Mouse (Mus musculus): ENCODE data around the gene Col23a1. TPM values are rescaled to one million over a fixed set of nuclear protein-coding genes. Genes with fewer than 3 reads are reported as not detected.

Gene Col23a1
- polyA plus RNA-seq, 1 experiment: 4.4 TPM

GRCm38 (mm10) chr11:51473686-51474085, 184.0 kb downstream of the Col23a1 start:
- no peaks in the 10 kb centered on the region for H3K27me3 ChIP-seq (ENCODE audit: control insufficient read depth, insufficient read depth, low read length)
- no peak overlapping the region for H3K4me3 ChIP-seq (ENCODE audit: low read depth, low read length)
- 85% methylated on average over 2 of the region's 2 CpGs for WGBS
- no peaks in the 10 kb centered on the region for H3K4me1 ChIP-seq (ENCODE audit: control insufficient read depth, insufficient read depth, insufficient read length, low read length)
- TF ChIP-seq POLR2A (IDR thresholded peaks at IDR 0.05; ENCODE audit: low read depth, low read length): no peak
- TF ChIP-seq CTCF (IDR thresholded peaks at IDR 0.05; ENCODE audit: extremely low read depth, insufficient read length, insufficient replicate concordance, low read depth, low read length): no peak
- H3K36me3 ChIP-seq (ENCODE audit: control insufficient read depth, insufficient read depth, low read length): no peaks in the 10 kb centered on the region
- no peak overlapping the region for H3K27ac ChIP-seq (ENCODE audit: insufficient read depth, low read depth, low read length)

- H3K4me1 ChIP-seq (ENCODE audit: control insufficient read depth, insufficient read depth, insufficient read length, low read length): no peaks in the 10 kb centered on the region
- H3K27me3 ChIP-seq (ENCODE audit: control insufficient read depth, insufficient read depth, low read length): no peaks in the 10 kb centered on the region; the same call in 1 of the 2 replicates
- no peak for TF ChIP-seq CTCF (IDR thresholded peaks at IDR 0.05; ENCODE audit: extremely low read depth, insufficient read length, insufficient replicate concordance, low read depth, low read length)
- TF ChIP-seq POLR2A (IDR thresholded peaks at IDR 0.05; ENCODE audit: low read depth, low read length): no peak
- no peak overlapping the region for H3K27ac ChIP-seq (ENCODE audit: insufficient read depth, low read depth, low read length)
- no peaks in the 10 kb centered on the region for H3K36me3 ChIP-seq (ENCODE audit: control insufficient read depth, insufficient read depth, low read length)
- no peak overlapping the region for H3K4me3 ChIP-seq (ENCODE audit: low read depth, low read length)
- 58% methylated on average over 4 of the region's 4 CpGs for WGBS
Measured at GRCm38 (mm10) chr11:51476543-51476942, 186.8 kb downstream of the Col23a1 start.

GRCm38 (mm10) chr11:51477571-51477970, 187.9 kb downstream of the Col23a1 start:
- Histone ChIP-seq H3K4me3 (ENCODE audit: low read depth, low read length) (no peak overlapping the region), H3K27me3 (ENCODE audit: control insufficient read depth, insufficient read depth, low read length) (no peaks in the 10 kb centered on the region; the same call in 1 of the 2 replicates), H3K36me3 (ENCODE audit: control insufficient read depth, insufficient read depth, low read length) (no peaks in the 10 kb centered on the region), H3K27ac (ENCODE audit: insufficient read depth, low read depth, low read length) (no peak overlapping the region), H3K4me1 (ENCODE audit: control insufficient read depth, insufficient read depth, insufficient read length, low read length) (no peaks in the 10 kb centered on the region)
- TF ChIP-seq POLR2A (IDR thresholded peaks at IDR 0.05; ENCODE audit: low read depth, low read length) (no peak), CTCF (IDR thresholded peaks at IDR 0.05; ENCODE audit: extremely low read depth, insufficient read length, insufficient replicate concordance, low read depth, low read length) (no peak)
- 65% methylated on average over 8 of the region's 8 CpGs for WGBS

DNA sequence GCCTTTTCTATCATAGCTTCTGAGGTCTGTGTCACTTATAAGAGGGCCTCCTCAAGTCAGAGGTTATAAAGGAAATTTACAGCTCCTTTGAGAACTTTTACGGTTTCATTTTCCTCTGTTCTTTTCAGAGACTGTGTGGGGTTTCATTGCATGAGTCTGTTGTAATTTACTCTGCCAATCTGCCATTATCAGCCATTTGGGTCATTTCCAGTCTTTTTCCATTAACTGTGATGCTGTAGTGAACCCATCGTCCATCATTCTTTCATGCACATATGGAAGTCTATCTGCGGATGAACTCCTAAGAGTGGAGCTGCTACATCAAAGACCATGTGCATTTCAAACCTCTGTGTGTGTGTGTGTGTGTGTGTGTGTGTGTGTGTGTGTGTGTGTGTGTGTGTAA, 192.5 kb downstream of the Col23a1 start:
- no peaks in the 10 kb centered on the region for H3K4me1 ChIP-seq (ENCODE audit: control insufficient read depth, insufficient read depth, insufficient read length, low read length)
- TF ChIP-seq CTCF (IDR thresholded peaks at IDR 0.05; ENCODE audit: extremely low read depth, insufficient read length, insufficient replicate concordance, low read depth, low read length) (no peak), POLR2A (IDR thresholded peaks at IDR 0.05; ENCODE audit: low read depth, low read length) (no peak)
- 49% methylated on average over 3 of the region's 3 CpGs for WGBS
- no peaks in the 10 kb centered on the region; the same call in 1 of the 2 replicates for H3K27me3 ChIP-seq (ENCODE audit: control insufficient read depth, insufficient read depth, low read length)
- H3K36me3 ChIP-seq (ENCODE audit: control insufficient read depth, insufficient read depth, low read length): no peaks in the 10 kb centered on the region
- no peak overlapping the region for H3K4me3 ChIP-seq (ENCODE audit: low read depth, low read length)
- no peak overlapping the region for H3K27ac ChIP-seq (ENCODE audit: insufficient read depth, low read depth, low read length)

GRCm38 (mm10) chr11:51485051-51485521, 195.4 kb downstream of the Col23a1 start:
- Histone ChIP-seq H3K4me1 (ENCODE audit: control insufficient read depth, insufficient read depth, insufficient read length, low read length) (no peaks in the 10 kb centered on the region), H3K36me3 (ENCODE audit: control insufficient read depth, insufficient read depth, low read length) (no peaks in the 10 kb centered on the region), H3K27me3 (ENCODE audit: control insufficient read depth, insufficient read depth, low read length) (no peaks in the 10 kb centered on the region; the same call in 1 of the 2 replicates), H3K4me3 (ENCODE audit: low read depth, low read length) (no peak overlapping the region), H3K27ac (ENCODE audit: insufficient read depth, low read depth, low read length) (no peak overlapping the region)
- TF ChIP-seq POLR2A (IDR thresholded peaks at IDR 0.05; ENCODE audit: low read depth, low read length) (no peak), CTCF (IDR thresholded peaks at IDR 0.05; ENCODE audit: extremely low read depth, insufficient read length, insufficient replicate concordance, low read depth, low read length) (no peak)
- WGBS: 85% methylated on average over 8 of the region's 8 CpGs

- Histone ChIP-seq H3K4me3 (ENCODE audit: low read depth, low read length) (no peak overlapping the region), H3K27me3 (ENCODE audit: control insufficient read depth, insufficient read depth, low read length) (no peaks in the 10 kb centered on the region), H3K4me1 (ENCODE audit: control insufficient read depth, insufficient read depth, insufficient read length, low read length) (no peaks in the 10 kb centered on the region), H3K36me3 (ENCODE audit: control insufficient read depth, insufficient read depth, low read length) (no peaks in the 10 kb centered on the region), H3K27ac (ENCODE audit: insufficient read depth, low read depth, low read length) (no peak overlapping the region)
- TF ChIP-seq CTCF (IDR thresholded peaks at IDR 0.05; ENCODE audit: extremely low read depth, insufficient read length, insufficient replicate concordance, low read depth, low read length) (no peak), POLR2A (IDR thresholded peaks at IDR 0.05; ENCODE audit: low read depth, low read length) (no peak)
- 62% methylated on average over 10 of the region's 10 CpGs for WGBS
Measured at GRCm38 (mm10) chr11:51485775-51486464, 196.2 kb downstream of the Col23a1 start.

DNA sequence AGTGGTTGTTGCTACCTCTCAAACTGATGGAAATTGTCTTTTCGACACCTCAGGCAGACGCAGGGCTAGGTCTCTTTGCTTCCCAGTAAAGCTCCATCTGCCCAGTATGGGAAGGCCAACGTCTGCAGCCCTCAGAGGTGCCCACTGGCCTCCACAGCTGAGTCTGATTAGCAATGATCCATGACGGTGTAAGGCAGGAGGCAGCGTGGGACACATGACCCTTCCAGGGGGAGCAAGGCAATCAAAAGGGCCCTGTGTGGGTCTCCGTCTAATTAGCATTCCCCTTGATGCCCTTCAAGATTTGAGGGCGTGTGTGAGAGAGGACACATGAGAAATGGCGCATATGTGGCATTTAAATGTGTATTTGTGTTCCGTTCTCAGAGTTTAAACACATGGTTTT, 199.1 kb downstream of the Col23a1 start:
- Histone ChIP-seq H3K4me3 (ENCODE audit: low read depth, low read length) (no peak overlapping the region), H3K27ac (ENCODE audit: insufficient read depth, low read depth, low read length) (no peak overlapping the region), H3K36me3 (ENCODE audit: control insufficient read depth, insufficient read depth, low read length) (no peaks in the 10 kb centered on the region), H3K27me3 (ENCODE audit: control insufficient read depth, insufficient read depth, low read length) (no peaks in the 10 kb centered on the region), H3K4me1 (ENCODE audit: control insufficient read depth, insufficient read depth, insufficient read length, low read length) (no peaks in the 10 kb centered on the region)
- TF ChIP-seq CTCF (IDR thresholded peaks at IDR 0.05; ENCODE audit: extremely low read depth, insufficient read length, insufficient replicate concordance, low read depth, low read length) (no peak), POLR2A (IDR thresholded peaks at IDR 0.05; ENCODE audit: low read depth, low read length) (no peak)
- WGBS: 71% methylated on average over 9 of the region's 9 CpGs
